Mouse (Mus musculus): ENCODE measurements around the gene Magi2. TPM values are rescaled to one million over a fixed set of nuclear protein-coding genes. Genes with fewer than 3 reads are reported as not detected.
A peak's percentile ranks its signal among the peaks of the same experiment; 100 is the strongest.
"Not testable (repeated sequence)": the region's sequence is repeated elsewhere in the genome, so short reads cannot be mapped to it uniquely, and the experiment has no call there.

Gene Magi2
- polyA plus RNA-seq, 1 experiment: 0.79 TPM

GRCm38 (mm10) chr5:20701483-20702421 lies 1474.9 kb downstream of the Magi2 start:
- DNase-seq (ENCODE audit: low read depth in 1 of 2, low spot score in 2 of 2): peak; percentile 64 to 80
- under 1% methylated on average over 53 of the region's 57 CpGs for WGBS
- Histone ChIP-seq H3K27ac (ENCODE audit: insufficient read depth, low read length) (peak overlapping the region; percentile 86), H3K4me3 (ENCODE audit: extremely low read depth, insufficient read depth, insufficient read length) (peak overlapping the region; percentile 75), H3K36me3 (ENCODE audit: control insufficient read depth, insufficient read depth, low read length) (no peaks in the 10 kb centered on the region), H3K27me3 (ENCODE audit: control insufficient read depth, insufficient read depth, low read length) (no peaks in the 10 kb centered on the region), H3K4me1 (ENCODE audit: control insufficient read depth, insufficient read depth, insufficient read length) (0 out of 2 replicates have a peak, but pooled peaks cover 2% of the 10 kb centered on the region)
- TF ChIP-seq POLR2A (IDR thresholded peaks at IDR 0.05; ENCODE audit: low read depth, low read length) (no peak; the same call in 1 of the 2 replicates), CTCF (IDR thresholded peaks at IDR 0.05; ENCODE audit: extremely low read depth, insufficient read depth, insufficient read length, insufficient replicate concordance) (peak; percentile 39; the same call in 1 of the 2 replicates)

GRCm38 (mm10) chr5:20702480-20703303 lies 1475.9 kb downstream of the Magi2 start:
- Histone ChIP-seq H3K4me3 (ENCODE audit: extremely low read depth, insufficient read depth, insufficient read length) (peak overlapping the region; percentile 75), H3K36me3 (ENCODE audit: control insufficient read depth, insufficient read depth, low read length) (no peaks in the 10 kb centered on the region), H3K4me1 (ENCODE audit: control insufficient read depth, insufficient read depth, insufficient read length) (0 out of 2 replicates have a peak, but pooled peaks cover 2% of the 10 kb centered on the region), H3K27me3 (ENCODE audit: control insufficient read depth, insufficient read depth, low read length) (no peaks in the 10 kb centered on the region), H3K27ac (ENCODE audit: insufficient read depth, low read length) (peak overlapping the region; percentile 86)
- TF ChIP-seq CTCF (IDR thresholded peaks at IDR 0.05; ENCODE audit: extremely low read depth, insufficient read depth, insufficient read length, insufficient replicate concordance) (no peak), POLR2A (IDR thresholded peaks at IDR 0.05; ENCODE audit: low read depth, low read length) (no peak)
- 2% methylated on average over 55 of the region's 57 CpGs for WGBS
- DNase-seq (ENCODE audit: low read depth in 1 of 2, low spot score in 2 of 2): peak in 1 of 2 experiments; percentile 10

- H3K4me3 ChIP-seq (ENCODE audit: extremely low read depth, insufficient read depth, insufficient read length): no peak overlapping the region; the same call in 1 of the 2 replicates
- H3K4me1 ChIP-seq (ENCODE audit: control insufficient read depth, insufficient read depth, insufficient read length): 0 out of 2 replicates have a peak, but pooled peaks cover 2% of the 10 kb centered on the region
- H3K27ac ChIP-seq (ENCODE audit: insufficient read depth, low read length): no peak overlapping the region
- H3K36me3 ChIP-seq (ENCODE audit: control insufficient read depth, insufficient read depth, low read length): no peaks in the 10 kb centered on the region
- no peak for DNase-seq (ENCODE audit: low read depth in 1 of 2, low spot score in 2 of 2)
- H3K27me3 ChIP-seq (ENCODE audit: control insufficient read depth, insufficient read depth, low read length): no peaks in the 10 kb centered on the region
- 58% methylated on average over 5 of the region's 5 CpGs for WGBS
- TF ChIP-seq POLR2A (IDR thresholded peaks at IDR 0.05; ENCODE audit: low read depth, low read length): no peak
- TF ChIP-seq CTCF (IDR thresholded peaks at IDR 0.05; ENCODE audit: extremely low read depth, insufficient read depth, insufficient read length, insufficient replicate concordance): no peak
Measured at GRCm38 (mm10) chr5:20703304-20703700, 1476.5 kb downstream of the Magi2 start.

GRCm38 (mm10) chr5:20703971-20704575 lies 1477.2 kb downstream of the Magi2 start:
- Histone ChIP-seq H3K36me3 (ENCODE audit: control insufficient read depth, insufficient read depth, low read length) (no peaks in the 10 kb centered on the region), H3K27ac (ENCODE audit: insufficient read depth, low read length) (no peak overlapping the region), H3K4me1 (ENCODE audit: control insufficient read depth, insufficient read depth, insufficient read length) (0 out of 2 replicates have a peak, but pooled peaks cover 2% of the 10 kb centered on the region), H3K4me3 (ENCODE audit: extremely low read depth, insufficient read depth, insufficient read length) (no peak overlapping the region), H3K27me3 (ENCODE audit: control insufficient read depth, insufficient read depth, low read length) (no peaks in the 10 kb centered on the region)
- no peak for DNase-seq (ENCODE audit: low read depth in 1 of 2, low spot score in 2 of 2)
- 90% methylated on average over 13 of the region's 13 CpGs for WGBS
- no peak for TF ChIP-seq POLR2A (IDR thresholded peaks at IDR 0.05; ENCODE audit: low read depth, low read length)
- TF ChIP-seq CTCF (IDR thresholded peaks at IDR 0.05; ENCODE audit: extremely low read depth, insufficient read depth, insufficient read length, insufficient replicate concordance): no peak

- TF ChIP-seq CTCF (IDR thresholded peaks at IDR 0.05; ENCODE audit: extremely low read depth, insufficient read depth, insufficient read length, insufficient replicate concordance) (no peak), POLR2A (IDR thresholded peaks at IDR 0.05; ENCODE audit: low read depth, low read length) (no peak)
- WGBS: 48% methylated on average over 4 of the region's 4 CpGs
Measured at GRCm38 (mm10) chr5:20704886-20705285, 1478.0 kb downstream of the Magi2 start.

GRCm38 (mm10) chr5:20706322-20707282 lies 1479.8 kb downstream of the Magi2 start:
- WGBS: 91% methylated on average over 15 of the region's 18 CpGs
- not testable (repeated sequence) for DNase-seq (ENCODE audit: low read depth in 1 of 2, low spot score in 2 of 2)

More at GRCm38 (mm10) chr5:20704886-20705285, 1478.0 kb downstream of the Magi2 start:
- no peak overlapping the region for H3K27ac ChIP-seq (ENCODE audit: insufficient read depth, low read length)
- no peak overlapping the region for H3K4me3 ChIP-seq (ENCODE audit: extremely low read depth, insufficient read depth, insufficient read length)
- no peak for DNase-seq (ENCODE audit: low read depth in 1 of 2, low spot score in 2 of 2)
- H3K36me3 ChIP-seq (ENCODE audit: control insufficient read depth, insufficient read depth, low read length): no peaks in the 10 kb centered on the region
- H3K4me1 ChIP-seq (ENCODE audit: control insufficient read depth, insufficient read depth, insufficient read length): 0 out of 2 replicates have a peak, but pooled peaks cover 2% of the 10 kb centered on the region
- H3K27me3 ChIP-seq (ENCODE audit: control insufficient read depth, insufficient read depth, low read length): no peaks in the 10 kb centered on the region

GRCm38 (mm10) chr5:20710845-20711244 lies 1484.0 kb downstream of the Magi2 start:
- not testable (repeated sequence) for H3K4me1 ChIP-seq (ENCODE audit: control insufficient read depth, insufficient read depth, insufficient read length); H3K4me3 ChIP-seq (ENCODE audit: extremely low read depth, insufficient read depth, insufficient read length); H3K36me3 ChIP-seq (ENCODE audit: control insufficient read depth, insufficient read depth, low read length)

More at GRCm38 (mm10) chr5:20706322-20707282, 1479.8 kb downstream of the Magi2 start:
- H3K4me1 ChIP-seq (ENCODE audit: control insufficient read depth, insufficient read depth, insufficient read length); H3K36me3 ChIP-seq (ENCODE audit: control insufficient read depth, insufficient read depth, low read length); H3K4me3 ChIP-seq (ENCODE audit: extremely low read depth, insufficient read depth, insufficient read length); H3K27me3 ChIP-seq (ENCODE audit: control insufficient read depth, insufficient read depth, low read length); H3K27ac ChIP-seq (ENCODE audit: insufficient read depth, low read length): not testable (repeated sequence)

GRCm38 (mm10) chr5:20714619-20715018 lies 1487.8 kb downstream of the Magi2 start:
- 91% methylated on average over 1 of the region's 1 CpGs for WGBS
- not testable (repeated sequence) for H3K4me1 ChIP-seq (ENCODE audit: control insufficient read depth, insufficient read depth, insufficient read length); H3K4me3 ChIP-seq (ENCODE audit: extremely low read depth, insufficient read depth, insufficient read length); H3K27me3 ChIP-seq (ENCODE audit: control insufficient read depth, insufficient read depth, low read length); H3K36me3 ChIP-seq (ENCODE audit: control insufficient read depth, insufficient read depth, low read length); DNase-seq (ENCODE audit: low read depth in 1 of 2, low spot score in 2 of 2); H3K27ac ChIP-seq (ENCODE audit: insufficient read depth, low read length)

More at GRCm38 (mm10) chr5:20710845-20711244, 1484.0 kb downstream of the Magi2 start:
- H3K27me3 ChIP-seq (ENCODE audit: control insufficient read depth, insufficient read depth, low read length); DNase-seq (ENCODE audit: low read depth in 1 of 2, low spot score in 2 of 2); H3K27ac ChIP-seq (ENCODE audit: insufficient read depth, low read length): not testable (repeated sequence)
- WGBS: 90% methylated on average over 6 of the region's 6 CpGs
